Mouse (Mus musculus) kidney, adult 2 months (tissue): ENCODE measurements around the gene Zbtb11. TPM values are rescaled to one million over a fixed set of nuclear protein-coding genes. Genes with fewer than 3 reads are reported as not detected.
A peak's percentile ranks its signal among the peaks of the same experiment; 100 is the strongest.

ENCODE experiments used
- DNase-seq: peaks from one replicate; pipeline ENCODE4 v3.0.0; 2021
- H3K27ac ChIP-seq: fragments of 200-500 bp; 2 replicates; pipeline ENCODE4 v1.5.1; 2012; ENCODE audit warnings: low read depth, low read length, control low read depth, inconsistent platforms; ENCODE audit not compliant: insufficient read depth
- H3K27me3 ChIP-seq: fragments of 200-500 bp; replicated peaks from 2 replicates; pipeline ENCODE4 v1.6.1; 2012; ENCODE audit warnings: mild to moderate bottlenecking, moderate library complexity, low read length, inconsistent platforms; ENCODE audit not compliant: control insufficient read depth, insufficient read depth
- H3K36me3 ChIP-seq: fragments of 200-500 bp; 2 replicates; pipeline ENCODE4 v1.6.1; 2012; ENCODE audit warnings: mild to moderate bottlenecking, moderate library complexity, low read length, inconsistent platforms; ENCODE audit not compliant: control insufficient read depth, insufficient read depth
- H3K4me1 ChIP-seq: fragments of 200-500 bp; 2 replicates; pipeline ENCODE4 v1.6.1; 2011; ENCODE audit warnings: low read length; ENCODE audit not compliant: control insufficient read depth, insufficient read depth
- H3K4me3 ChIP-seq: fragments of 200-500 bp; 2 replicates; pipeline ENCODE4 v1.5.1; 2011; ENCODE audit warnings: mild to moderate bottlenecking, low read depth, low read length, control low read depth; ENCODE audit not compliant: insufficient read depth
- CTCF ChIP-seq: fragments of 200-500 bp; conservative IDR thresholded peaks from 2 replicates; pipeline ENCODE4 v1.5.1; 2011; ENCODE audit warnings: low read depth, mild to moderate bottlenecking, control low read depth, low read length, moderate library complexity, mixed read lengths; ENCODE audit not compliant: insufficient read depth, insufficient read length
- POLR2A ChIP-seq: fragments of 200-500 bp; IDR thresholded peaks from one replicate; pipeline ENCODE4 v1.6.1; 2011; ENCODE audit warnings: low read depth, low read length, control low read depth
- WGBS: fragments of 180-500 bp; shearing (Covaris S2); methylation state at CpG from one replicate; pipeline ENCODE4 v1.1.7; 2018; 5-methylcytosine and 5-hydroxymethylcytosine counted together
- polyA plus RNA-seq: library from polyadenylated mRNA; depleted of rRNA; stranded (reverse); fragments of >200 nt; gene quantifications from 2 replicates; pipeline ENCODE4 v1.2.3, GENCODE M21; 2012

The Zbtb11 gene
- polyA plus RNA-seq, 1 experiment, result 3.2 TPM

- Histone ChIP-seq H3K27ac (no peak overlapping the region), H3K27me3 (no peaks in the 10 kb centered on the region), H3K4me1 (peaks cover 3% of the 10 kb centered on the region; the same call in 1 of the 2 replicates), H3K36me3 (peaks cover 11% of the 10 kb centered on the region), H3K4me3 (no peak overlapping the region)
- DNase-seq, result no peak
- TF ChIP-seq POLR2A (no peak), CTCF (no peak)
- WGBS, result 47% methylated on average over 10 of the region's 10 CpGs
Measured at GRCm38 (mm10) chr16:55972626-55973201, 969 bp upstream of the Zbtb11 start.

GRCm38 (mm10) chr16:55974256-55974902 lies 696 bp downstream of the Zbtb11 start:
- Histone ChIP-seq H3K27ac (peak overlapping the region; percentile 68), H3K36me3 (peaks cover 11% of the 10 kb centered on the region), H3K4me1 (peaks cover 3% of the 10 kb centered on the region; the same call in 1 of the 2 replicates), H3K4me3 (peak overlapping the region; percentile 96), H3K27me3 (no peaks in the 10 kb centered on the region)
- WGBS, result under 1% methylated on average over 55 of the region's 55 CpGs
- TF ChIP-seq POLR2A (no peak), CTCF (no peak)
- peak; percentile 95 for DNase-seq

- H3K36me3 ChIP-seq, result peaks cover 11% of the 10 kb centered on the region
- peak overlapping the region; percentile 68 for H3K27ac ChIP-seq
- TF ChIP-seq CTCF (no peak), POLR2A (no peak)
- H3K27me3 ChIP-seq, result no peaks in the 10 kb centered on the region
- H3K4me3 ChIP-seq, result peak overlapping the region; percentile 96
- H3K4me1 ChIP-seq, result peaks cover 3% of the 10 kb centered on the region; the same call in 1 of the 2 replicates
- peak; percentile 71 for DNase-seq
- under 1% methylated on average over 14 of the region's 14 CpGs for WGBS
Measured at GRCm38 (mm10) chr16:55974903-55975285, 1.2 kb downstream of the Zbtb11 start.

- H3K4me1 ChIP-seq, result no peaks in the 10 kb centered on the region
- no peak for TF ChIP-seq CTCF
- TF ChIP-seq POLR2A, result no peak
- no peak overlapping the region for H3K27ac ChIP-seq
- no peak for DNase-seq
- 91% methylated on average over 3 of the region's 3 CpGs for WGBS
- H3K27me3 ChIP-seq, result no peaks in the 10 kb centered on the region
- no peaks in the 10 kb centered on the region; the same call in none of the 2 replicates for H3K36me3 ChIP-seq
- H3K4me3 ChIP-seq, result no peak overlapping the region
Measured at GRCm38 (mm10) chr16:55986001-55986400, 12.3 kb downstream of the Zbtb11 start.

DNA sequence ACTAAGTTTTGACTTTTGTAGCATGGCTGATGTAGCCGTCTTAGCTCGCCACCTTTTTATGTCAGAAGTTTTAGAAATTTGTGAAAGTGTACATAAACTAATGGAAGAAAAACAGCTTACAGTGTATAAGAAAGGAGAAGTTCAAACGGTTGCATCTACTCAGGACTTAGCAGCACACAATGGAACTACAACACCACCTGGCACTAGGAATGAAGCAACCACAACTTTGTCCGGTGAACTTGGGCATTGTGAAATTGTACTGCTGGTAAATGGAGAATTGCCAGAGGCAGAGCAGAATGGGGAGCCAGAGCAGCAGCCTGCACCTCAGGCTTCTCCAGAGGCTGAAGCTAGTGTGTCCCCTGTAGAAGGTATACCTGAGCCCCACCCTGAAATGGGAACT lies 16.6 kb downstream of the Zbtb11 start:
- WGBS, result 85% methylated on average over 4 of the region's 4 CpGs
- DNase-seq, result no peak
- no peak overlapping the region for H3K27ac ChIP-seq
- H3K4me1 ChIP-seq, result no peaks in the 10 kb centered on the region
- no peaks in the 10 kb centered on the region for H3K27me3 ChIP-seq
- H3K36me3 ChIP-seq, result peaks cover 6% of the 10 kb centered on the region
- TF ChIP-seq CTCF (no peak), POLR2A (no peak)
- H3K4me3 ChIP-seq, result no peak overlapping the region

GRCm38 (mm10) chr16:55994235-55994634 lies 20.6 kb downstream of the Zbtb11 start:
- WGBS, result 97% methylated on average over 2 of the region's 2 CpGs

DNA sequence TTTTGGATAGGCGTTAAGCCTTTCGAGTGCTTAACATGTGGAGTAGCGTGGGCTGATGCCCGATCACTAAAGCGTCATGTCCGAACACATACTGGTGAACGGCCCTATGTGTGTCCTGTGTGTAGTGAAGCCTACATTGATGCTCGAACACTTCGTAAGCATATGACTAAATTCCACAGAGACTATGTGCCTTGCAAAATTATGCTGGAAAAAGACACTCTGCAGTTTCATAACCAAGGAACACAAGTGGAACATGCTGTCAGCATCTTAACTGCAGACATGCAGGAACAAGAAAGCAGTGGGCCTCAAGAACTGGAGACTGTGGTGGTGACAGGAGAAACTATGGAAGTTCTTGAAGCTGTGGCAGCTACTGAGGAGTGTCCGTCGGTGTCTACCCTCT lies 33.1 kb downstream of the Zbtb11 start:
- Histone ChIP-seq H3K4me3 (no peak overlapping the region), H3K36me3 (peaks cover 3% of the 10 kb centered on the region), H3K4me1 (no peaks in the 10 kb centered on the region), H3K27ac (no peak overlapping the region), H3K27me3 (no peaks in the 10 kb centered on the region)
- no peak for DNase-seq
- 92% methylated on average over 11 of the region's 11 CpGs for WGBS
- TF ChIP-seq POLR2A, result no peak
- no peak for TF ChIP-seq CTCF

More at GRCm38 (mm10) chr16:55994235-55994634, 20.6 kb downstream of the Zbtb11 start:
- TF ChIP-seq POLR2A (no peak), CTCF (no peak)
- Histone ChIP-seq H3K27ac (no peak overlapping the region), H3K4me1 (no peaks in the 10 kb centered on the region), H3K27me3 (no peaks in the 10 kb centered on the region), H3K4me3 (no peak overlapping the region), H3K36me3 (peaks cover 8% of the 10 kb centered on the region)
- DNase-seq, result no peak
